Mouse (Mus musculus) hindbrain, embryonic 16.5 days (tissue): ENCODE data around the gene Mxra7. TPM values are rescaled to one million over a fixed set of nuclear protein-coding genes. Genes with fewer than 3 reads are reported as not detected.

Source experiments
- ATAC-seq: fragments of 200-750 bp; cut with Nextera tagmentation; 2 replicates; pipeline ENCODE4 v1.8.0; 2017; ENCODE audit warnings: moderate TSS enrichment, moderate library complexity
- H3K27ac ChIP-seq: fragments of 300-500 bp; sonication (generic); 2 replicates; pipeline ENCODE4 v1.5.1; 2014; ENCODE audit warnings: low read depth, mild to moderate bottlenecking, control low read depth, low read length, moderate library complexity
- H3K27me3 ChIP-seq: fragments of 300-500 bp; sonication (generic); replicated peaks from 2 replicates; pipeline ENCODE4 v1.6.1; 2014; ENCODE audit warnings: low read length; ENCODE audit not compliant: control insufficient read depth, insufficient read depth
- H3K36me3 ChIP-seq: fragments of 300-500 bp; sonication (generic); 2 replicates; pipeline ENCODE4 v1.6.1; 2014; ENCODE audit warnings: mild to moderate bottlenecking, low read length, moderate library complexity, mixed read lengths; ENCODE audit not compliant: control insufficient read depth, insufficient read depth
- H3K4me1 ChIP-seq: fragments of 300-500 bp; sonication (generic); 2 replicates; pipeline ENCODE4 v1.6.1; 2014; ENCODE audit warnings: low read depth, low read length; ENCODE audit not compliant: control insufficient read depth, insufficient read depth
- H3K4me2 ChIP-seq: fragments of 300-500 bp; sonication (generic); 2 replicates; pipeline ENCODE4 v1.6.1; 2014; ENCODE audit warnings: mild to moderate bottlenecking, low read length, control low read depth, moderate library complexity
- H3K4me3 ChIP-seq: fragments of 300-500 bp; sonication (generic); 2 replicates; pipeline ENCODE4 v1.5.1; 2014; ENCODE audit warnings: mild to moderate bottlenecking, low read length, control low read depth, moderate library complexity
- H3K9ac ChIP-seq: fragments of 300-500 bp; sonication (generic); 2 replicates; pipeline ENCODE4 v1.6.1; 2014; ENCODE audit warnings: low read depth, mild to moderate bottlenecking, control low read depth, low read length, moderate library complexity
- H3K9me3 ChIP-seq: fragments of 300-500 bp; sonication (generic); 2 replicates; pipeline ENCODE4 v1.6.1; 2014; ENCODE audit warnings: mild to moderate bottlenecking, low read length, moderate library complexity; ENCODE audit not compliant: control insufficient read depth
- WGBS: fragments of 180-500 bp; shearing (Covaris S2); extraction: QIAGEN DNeasy Blood & Tissue Kit; methylation state at CpG from one replicate; pipeline ENCODE4 v1.1.7; 2014; 5-methylcytosine and 5-hydroxymethylcytosine counted together
- polyA plus RNA-seq: library from polyadenylated mRNA; unstranded; fragments of >200 nt; fragmentation: Nextera tagmentation; extraction: Ambion mirVana; gene quantifications from 2 replicates; pipeline ENCODE4 v1.2.1, GENCODE M21; 2015

Gene Mxra7
- polyA plus RNA-seq, 1 experiment from 2014 or later: 37.7 TPM

GRCm38 (mm10) chr11:116773205-116773604, 54.6 kb downstream of the Mxra7 start:
- no peak overlapping the region for H3K4me3 ChIP-seq
- H3K36me3 ChIP-seq: no peaks in the 10 kb centered on the region
- WGBS: 50% methylated on average over 2 of the region's 2 CpGs
- no peaks in the 10 kb centered on the region for H3K4me1 ChIP-seq
- H3K27ac ChIP-seq: no peak overlapping the region
- H3K9me3 ChIP-seq: no peaks in the 10 kb centered on the region
- no peak overlapping the region for H3K9ac ChIP-seq
- H3K4me2 ChIP-seq: no peak overlapping the region
- ATAC-seq: no peak
- no peaks in the 10 kb centered on the region for H3K27me3 ChIP-seq

- 86% methylated on average over 5 of the region's 5 CpGs for WGBS
- H3K36me3 ChIP-seq: no peaks in the 10 kb centered on the region
These were observed 58.0 kb downstream of the Mxra7 start for GRCm38 (mm10) chr11:116769873-116770272.

GRCm38 (mm10) chr11:116764946-116765345, 62.9 kb downstream of the Mxra7 start:
- no peak overlapping the region for H3K4me2 ChIP-seq
- H3K9me3 ChIP-seq: no peaks in the 10 kb centered on the region
- H3K27me3 ChIP-seq: no peaks in the 10 kb centered on the region
- H3K4me1 ChIP-seq: no peaks in the 10 kb centered on the region
- no peak overlapping the region for H3K27ac ChIP-seq
- H3K36me3 ChIP-seq: no peaks in the 10 kb centered on the region
- no peak overlapping the region for H3K9ac ChIP-seq
- WGBS: 93% methylated on average over 2 of the region's 2 CpGs
- no peak overlapping the region for H3K4me3 ChIP-seq
- no peak for ATAC-seq

More at GRCm38 (mm10) chr11:116769873-116770272, 58.0 kb downstream of the Mxra7 start:
- Histone ChIP-seq H3K4me3 (no peak overlapping the region), H3K4me2 (no peak overlapping the region), H3K4me1 (no peaks in the 10 kb centered on the region), H3K9me3 (no peaks in the 10 kb centered on the region), H3K9ac (no peak overlapping the region), H3K27me3 (no peaks in the 10 kb centered on the region), H3K27ac (no peak overlapping the region)
- no peak for ATAC-seq

- H3K36me3 ChIP-seq: no peaks in the 10 kb centered on the region
- no peak overlapping the region for H3K27ac ChIP-seq
- 94% methylated on average over 7 of the region's 7 CpGs for WGBS
- H3K9ac ChIP-seq: no peak overlapping the region
- H3K27me3 ChIP-seq: no peaks in the 10 kb centered on the region
- no peaks in the 10 kb centered on the region for H3K4me1 ChIP-seq
- no peak for ATAC-seq
- no peak overlapping the region for H3K4me2 ChIP-seq
- no peaks in the 10 kb centered on the region for H3K9me3 ChIP-seq
- no peak overlapping the region for H3K4me3 ChIP-seq
These were observed 63.5 kb downstream of the Mxra7 start for GRCm38 (mm10) chr11:116764346-116764745.

- WGBS: 92% methylated on average over 4 of the region's 4 CpGs
- Histone ChIP-seq H3K9me3 (no peaks in the 10 kb centered on the region), H3K27ac (no peak overlapping the region), H3K4me2 (no peak overlapping the region), H3K9ac (no peak overlapping the region), H3K27me3 (no peaks in the 10 kb centered on the region), H3K4me1 (no peaks in the 10 kb centered on the region), H3K4me3 (no peak overlapping the region), H3K36me3 (no peaks in the 10 kb centered on the region)
- ATAC-seq: no peak
These were observed 72.7 kb downstream of the Mxra7 start for GRCm38 (mm10) chr11:116755191-116755590.

GRCm38 (mm10) chr11:116753674-116754470, 74.0 kb downstream of the Mxra7 start:
- no peak for ATAC-seq
- WGBS: 89% methylated on average over 5 of the region's 5 CpGs

More at GRCm38 (mm10) chr11:116753674-116754470, 74.0 kb downstream of the Mxra7 start:
- H3K4me3 ChIP-seq: no peak overlapping the region
- no peaks in the 10 kb centered on the region for H3K27me3 ChIP-seq
- H3K4me2 ChIP-seq: no peak overlapping the region
- H3K36me3 ChIP-seq: no peaks in the 10 kb centered on the region
- no peak overlapping the region for H3K9ac ChIP-seq
- no peaks in the 10 kb centered on the region for H3K4me1 ChIP-seq
- no peaks in the 10 kb centered on the region for H3K9me3 ChIP-seq
- no peak overlapping the region for H3K27ac ChIP-seq

Other genes starting within 250 kb of the Mxra7 start
- gene Ube2o, start 246.6 kb downstream of the Mxra7 start, polyA plus RNA-seq: 16.4 and 16.6 TPM in 2 replicates
- 0.51 and 0.55 TPM in 2 replicates for gene Aanat, start 241.6 kb downstream of the Mxra7 start, polyA plus RNA-seq
- 1.7 and 2.1 TPM in 2 replicates for gene Rhbdf2, start 201.0 kb downstream of the Mxra7 start, polyA plus RNA-seq
- 3.1 and 4.2 TPM in 2 replicates for gene Prcd, start 174.5 kb downstream of the Mxra7 start, polyA plus RNA-seq
- 34.4 and 37.4 TPM in 2 replicates for gene Cygb, start 173.7 kb downstream of the Mxra7 start, polyA plus RNA-seq
- not detected in 2 replicates for gene St6galnac1, start 52.5 kb downstream of the Mxra7 start, polyA plus RNA-seq
- 62.6 and 62.8 TPM in 2 replicates for gene Mettl23, start 15.2 kb upstream of the Mxra7 start, polyA plus RNA-seq
- gene Jmjd6, start 15.4 kb upstream of the Mxra7 start, polyA plus RNA-seq: 67.2 and 70.2 TPM in 2 replicates
- gene Mfsd11, start 24.4 kb upstream of the Mxra7 start, polyA plus RNA-seq: 52.1 and 52.7 TPM in 2 replicates
- gene Srsf2, start 25.0 kb upstream of the Mxra7 start, polyA plus RNA-seq: 469 and 518 TPM in 2 replicates
- gene Mgat5b, start 90.8 kb upstream of the Mxra7 start, polyA plus RNA-seq: 19.4 and 27.5 TPM in 2 replicates